Mouse (Mus musculus) liver, embryonic 14.5 days (tissue): ENCODE data around the gene Fam120a.

Experiments
- CTCF ChIP-seq: IDR thresholded peaks from 2 replicates; pipeline ENCODE4 v1.5.1; 2016; ENCODE audit warnings: antibody characterized with exemption, low read depth, control low read depth
- EP300 ChIP-seq: IDR thresholded peaks from 2 replicates; pipeline ENCODE4 v1.6.1; 2016; ENCODE audit warnings: antibody characterized with exemption, low read depth

- no peak for TF ChIP-seq CTCF
- TF ChIP-seq EP300 = no peak
Observed at GRCm38 (mm10) chr13:48962519-48962918, 5.3 kb downstream of the Fam120a start.
